Mouse (Mus musculus) C2C12 (cell line): ENCODE results near the gene Pbxip1.

Experiments used
- CTCF ChIP-seq: IDR thresholded peaks from one replicate; pipeline ENCODE4 v1.5.1; 2011; ENCODE audit not compliant: control insufficient read depth, insufficient read depth, insufficient read length
- MAX ChIP-seq: IDR thresholded peaks from one replicate; pipeline ENCODE4 v1.6.1; 2011; ENCODE audit warnings: mild to moderate bottlenecking, control low read depth
- MYOG ChIP-seq: IDR thresholded peaks from one replicate; pipeline ENCODE4 v1.6.1; 2011; ENCODE audit not compliant: control insufficient read depth, insufficient read length; ENCODE audit errors: extremely low read depth
- USF1 ChIP-seq: IDR thresholded peaks from one replicate; pipeline ENCODE4 v1.6.1; 2011; ENCODE audit warnings: low read depth, mild to moderate bottlenecking, control low read depth, moderate library complexity

DNA sequence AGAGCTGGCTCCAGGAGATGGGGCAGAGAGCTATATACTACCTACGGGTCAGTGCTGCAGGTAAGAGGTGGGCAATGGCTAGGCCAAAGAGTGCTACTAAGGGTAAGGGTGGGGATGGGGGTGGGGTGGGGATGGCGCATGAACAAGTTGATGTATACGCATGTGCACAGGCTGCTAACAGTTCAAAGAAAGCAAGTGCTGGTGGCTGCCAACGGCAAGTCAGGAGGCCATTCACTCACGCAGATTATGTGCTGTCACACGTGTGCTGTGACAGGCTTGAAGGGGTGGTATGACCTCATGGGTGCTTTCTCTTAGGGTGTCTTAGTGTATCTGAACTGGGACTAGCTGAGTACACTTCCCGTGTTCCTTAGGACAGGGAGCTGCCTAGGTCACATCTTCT, 35.2 kb upstream of the Pbxip1 start:
- TF ChIP-seq CTCF, result no peak
- no peak for TF ChIP-seq MAX
- TF ChIP-seq USF1, result no peak
- no peak for TF ChIP-seq MYOG
